Mouse (Mus musculus): Measurements from ENCODE around the gene Gm19402.
"Not testable (repeated sequence)": the region's sequence is repeated elsewhere in the genome, so short reads cannot be mapped to it uniquely, and the experiment has no call there.

Gene Gm19402

GRCm38 (mm10) chr10:77690356-77690807 lies at the start of gene Gm19402:
TSS of gene Gm19402 (minus strand) at chr10:77690757.
- in situ Hi-C loops (cut with MboI; ENCODE audit: unreplicated experiment in 2 of 2): not testable (repeated sequence)

DNA sequence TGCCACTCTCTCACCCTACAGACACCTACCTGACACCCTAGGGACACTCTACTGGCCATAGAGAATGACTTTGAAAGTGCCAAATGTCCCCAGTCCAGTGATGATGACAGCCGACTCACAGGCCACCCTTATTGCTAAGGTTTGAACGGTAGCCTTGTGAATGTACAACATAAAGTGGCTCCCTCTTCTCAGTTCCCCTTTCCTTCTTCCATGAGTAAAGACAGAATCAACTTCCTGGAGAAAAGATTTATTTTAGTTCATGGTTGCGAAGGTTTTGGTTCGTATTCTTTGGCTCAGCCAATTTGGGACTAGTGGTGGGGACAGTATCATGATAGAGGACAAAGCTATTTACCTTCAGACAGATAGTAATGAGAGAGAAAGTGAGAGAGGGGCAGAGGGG lies 48.4 kb upstream of the Gm19402 start:
- in situ Hi-C loops (cut with MboI; ENCODE audit: unreplicated experiment in 2 of 2): no loop called here

DNA sequence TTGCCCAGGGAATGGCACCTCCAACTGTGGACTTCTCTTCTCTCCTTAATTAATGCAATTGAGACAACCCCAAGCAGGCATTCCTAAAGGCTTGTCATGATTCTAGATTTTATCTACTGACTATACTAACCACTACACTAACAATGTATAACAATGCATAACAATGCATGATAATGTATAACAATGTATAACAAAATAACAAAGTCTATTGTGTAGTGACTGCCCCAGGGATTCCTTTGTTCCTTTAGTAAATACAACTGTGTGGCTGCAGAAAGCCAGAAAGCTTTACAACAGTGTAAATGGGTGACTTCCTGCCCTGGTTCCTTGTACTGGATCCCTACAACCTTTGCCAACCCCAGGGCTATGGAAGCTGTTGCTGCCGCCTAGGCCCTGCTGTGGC lies 45.4 kb upstream of the Gm19402 start:
- in situ Hi-C loops (cut with MboI; ENCODE audit: unreplicated experiment in 2 of 2): no loop called here

- in situ Hi-C loops (cut with MboI; ENCODE audit: unreplicated experiment in 2 of 2): no loop called here
Measured at GRCm38 (mm10) chr10:77729241-77729640, 38.7 kb upstream of the Gm19402 start.

DNA sequence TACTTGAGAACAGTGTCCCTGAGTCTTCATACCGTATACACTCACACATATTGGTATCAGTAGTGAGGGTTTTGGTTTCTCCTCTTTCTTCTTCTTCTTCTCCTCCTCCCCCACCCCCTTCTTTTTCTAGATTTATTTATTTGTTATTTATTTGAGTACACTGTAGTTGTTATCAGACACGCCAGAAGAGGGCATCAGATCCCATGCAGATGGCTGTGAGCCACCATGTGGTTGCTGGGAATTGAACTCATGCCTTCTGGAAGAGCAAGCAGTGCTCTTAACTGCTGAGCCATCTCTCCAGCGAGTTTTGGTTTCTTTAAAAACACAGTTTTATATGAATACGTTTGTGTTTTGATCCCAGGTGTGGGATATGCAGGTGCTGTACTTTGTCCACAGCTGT lies 37.7 kb upstream of the Gm19402 start:
- in situ Hi-C loops (cut with MboI; ENCODE audit: unreplicated experiment in 2 of 2): no loop called here

GRCm38 (mm10) chr10:77726186-77726585 lies 35.6 kb upstream of the Gm19402 start, which contains the start of gene Gm10100:
TSS of gene Gm10100 (plus strand) at chr10:77726486.
- in situ Hi-C loops (cut with MboI; ENCODE audit: unreplicated experiment in 2 of 2): no loop called here

DNA sequence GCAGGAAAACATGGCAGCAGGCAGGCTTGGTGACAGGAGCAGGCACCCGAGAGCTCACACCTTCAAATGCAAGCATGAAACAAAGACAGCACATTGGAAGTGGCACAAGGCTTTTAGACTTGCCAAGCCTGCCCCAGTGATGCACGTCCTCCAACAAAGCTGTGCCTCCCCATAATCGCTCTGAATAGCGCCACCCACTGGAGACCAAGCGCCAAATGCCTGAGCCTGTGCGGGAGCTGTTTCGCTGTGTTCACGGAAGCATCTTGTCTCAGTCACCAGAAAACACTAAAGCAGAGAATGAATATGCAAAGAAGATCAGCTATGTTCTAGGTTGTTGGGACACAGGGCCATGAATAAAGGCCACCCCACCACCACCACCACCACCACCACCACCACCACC lies 34.3 kb upstream of the Gm19402 start:
- in situ Hi-C loops (cut with MboI; ENCODE audit: unreplicated experiment in 2 of 2): no loop called here

DNA sequence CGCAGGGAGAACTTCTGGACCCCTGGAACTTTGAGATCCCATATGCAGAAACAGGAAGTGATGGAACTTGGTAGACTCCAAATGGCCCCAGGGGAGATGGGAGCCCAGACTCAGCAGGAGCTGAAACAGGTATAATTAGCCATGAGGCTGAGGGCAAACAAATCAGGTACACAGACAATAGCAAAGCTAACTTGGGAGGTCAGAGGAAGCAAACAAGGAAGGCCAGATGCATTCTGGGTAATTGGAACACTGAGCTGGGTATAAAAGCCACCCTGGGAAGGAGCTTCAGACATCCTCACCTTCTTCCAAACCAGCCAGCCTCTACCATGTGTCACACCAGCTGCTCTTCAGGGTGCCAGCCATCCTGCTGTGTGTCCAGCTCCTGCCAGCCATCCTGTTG lies 29.7 kb upstream of the Gm19402 start, which contains the start of gene Krtap12-1:
TSS of gene Krtap12-1 (plus strand) at position 301 of the 400 bp plus-strand sequence.
- in situ Hi-C loops (cut with MboI; ENCODE audit: unreplicated experiment in 2 of 2): not testable (repeated sequence)

GRCm38 (mm10) chr10:77715507-77715906 lies 24.9 kb upstream of the Gm19402 start, which contains the start of gene Gm10142:
TSS of gene Gm10142 (plus strand) at chr10:77715807.
- in situ Hi-C loops (cut with MboI; ENCODE audit: unreplicated experiment in 2 of 2): no loop called here

- in situ Hi-C loops (cut with MboI; ENCODE audit: unreplicated experiment in 2 of 2): no loop called here
Measured at GRCm38 (mm10) chr10:77713734-77714133, 23.2 kb upstream of the Gm19402 start.

DNA sequence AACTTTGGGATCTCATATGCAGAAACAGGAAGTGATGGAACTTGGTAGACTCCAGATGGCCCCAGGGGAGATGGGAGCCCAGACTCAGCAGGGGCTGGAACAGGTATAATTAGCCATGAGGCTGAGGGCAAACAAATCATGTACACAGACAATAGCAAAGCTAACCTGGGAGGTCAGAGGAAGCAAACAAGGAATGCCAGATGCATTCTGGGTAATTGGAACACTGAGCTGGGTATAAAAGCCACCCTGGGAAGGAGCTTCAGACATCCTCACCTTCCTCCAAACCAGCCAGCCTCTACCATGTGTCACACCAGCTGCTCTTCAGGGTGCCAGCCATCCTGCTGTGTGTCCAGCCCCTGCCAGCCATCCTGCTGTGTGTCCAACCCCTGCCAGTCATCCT lies 20.6 kb upstream of the Gm19402 start, which contains the start of gene Gm10024:
TSS of gene Gm10024 (plus strand) at position 301 of the 400 bp plus-strand sequence.
- in situ Hi-C loops (cut with MboI; ENCODE audit: unreplicated experiment in 2 of 2): not testable (repeated sequence)

DNA sequence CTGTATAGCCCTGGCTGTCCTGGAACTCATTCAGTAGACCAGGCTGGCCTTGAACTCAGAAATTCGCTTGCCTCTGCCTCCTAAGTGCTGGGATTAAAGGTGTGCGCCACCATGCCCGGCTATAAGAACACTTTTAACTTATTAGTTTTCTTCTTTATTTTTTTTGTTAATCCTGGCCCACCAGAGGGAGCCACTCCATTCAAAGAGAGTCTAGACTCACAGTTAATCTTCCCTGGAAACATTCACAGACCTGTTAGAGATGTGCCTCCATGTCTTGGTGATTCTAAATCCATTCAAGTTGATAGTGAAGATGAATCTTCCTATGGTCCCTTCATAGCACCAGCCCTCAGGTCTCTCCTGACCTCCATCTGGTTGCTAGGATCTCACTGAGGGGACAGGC lies 19.3 kb upstream of the Gm19402 start:
- in situ Hi-C loops (cut with MboI; ENCODE audit: unreplicated experiment in 2 of 2): no loop called here

DNA sequence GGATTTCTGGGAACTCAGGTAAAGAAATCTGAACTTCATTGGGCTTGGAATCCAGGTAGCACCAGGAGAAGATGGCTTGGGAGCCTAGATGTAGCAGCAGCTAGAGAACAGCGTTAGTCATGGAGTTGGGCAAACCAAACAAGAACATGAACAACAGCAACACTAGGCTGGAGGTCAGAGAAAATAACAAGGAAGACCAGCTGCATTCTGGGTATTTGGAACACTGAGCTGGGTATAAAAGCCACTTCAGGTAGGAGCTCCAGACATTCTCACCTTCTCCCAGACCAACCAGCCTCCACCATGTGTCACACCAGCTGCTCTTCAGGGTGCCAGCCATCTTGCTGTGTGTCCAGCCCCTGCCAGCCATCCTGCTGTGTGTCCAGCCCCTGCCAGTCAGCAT lies 15.8 kb upstream of the Gm19402 start, which contains the start of gene Gm10272:
TSS of gene Gm10272 (plus strand) at position 301 of the 400 bp plus-strand sequence.
- in situ Hi-C loops (cut with MboI; ENCODE audit: unreplicated experiment in 2 of 2): no loop called here

GRCm38 (mm10) chr10:77697133-77697532 lies 6.6 kb upstream of the Gm19402 start, which contains the start of gene Gm9508:
TSS of gene Gm9508 (minus strand) at chr10:77697233.
- in situ Hi-C loops (cut with MboI; ENCODE audit: unreplicated experiment in 2 of 2): no loop called here

DNA sequence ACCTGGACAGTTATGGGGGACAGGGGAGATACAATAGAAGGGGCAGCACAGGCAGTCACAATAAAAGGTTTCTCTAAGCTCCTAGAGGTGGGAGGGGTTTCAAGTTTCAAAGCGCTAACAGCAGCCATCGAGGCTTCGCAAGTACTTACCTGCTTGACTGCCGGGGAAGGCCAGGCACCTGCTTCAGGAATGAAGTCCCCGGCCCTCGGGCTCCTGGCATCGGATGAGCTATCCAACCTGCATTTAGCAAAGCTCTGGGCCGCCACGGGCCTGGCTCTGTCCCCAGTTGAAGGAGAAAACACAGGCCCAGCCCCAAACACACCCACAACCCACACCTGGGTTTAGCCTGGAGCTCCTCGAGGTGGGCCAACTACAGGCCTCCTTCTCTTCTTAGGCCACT lies 3.5 kb downstream of the Gm19402 start:
- in situ Hi-C loops (cut with MboI; ENCODE audit: unreplicated experiment in 2 of 2): loop anchor here in 1 of 2 experiments (5.0 kb wide), 1 partner anchor 55 kb away; no protein-coding TSS in a partner anchor

DNA sequence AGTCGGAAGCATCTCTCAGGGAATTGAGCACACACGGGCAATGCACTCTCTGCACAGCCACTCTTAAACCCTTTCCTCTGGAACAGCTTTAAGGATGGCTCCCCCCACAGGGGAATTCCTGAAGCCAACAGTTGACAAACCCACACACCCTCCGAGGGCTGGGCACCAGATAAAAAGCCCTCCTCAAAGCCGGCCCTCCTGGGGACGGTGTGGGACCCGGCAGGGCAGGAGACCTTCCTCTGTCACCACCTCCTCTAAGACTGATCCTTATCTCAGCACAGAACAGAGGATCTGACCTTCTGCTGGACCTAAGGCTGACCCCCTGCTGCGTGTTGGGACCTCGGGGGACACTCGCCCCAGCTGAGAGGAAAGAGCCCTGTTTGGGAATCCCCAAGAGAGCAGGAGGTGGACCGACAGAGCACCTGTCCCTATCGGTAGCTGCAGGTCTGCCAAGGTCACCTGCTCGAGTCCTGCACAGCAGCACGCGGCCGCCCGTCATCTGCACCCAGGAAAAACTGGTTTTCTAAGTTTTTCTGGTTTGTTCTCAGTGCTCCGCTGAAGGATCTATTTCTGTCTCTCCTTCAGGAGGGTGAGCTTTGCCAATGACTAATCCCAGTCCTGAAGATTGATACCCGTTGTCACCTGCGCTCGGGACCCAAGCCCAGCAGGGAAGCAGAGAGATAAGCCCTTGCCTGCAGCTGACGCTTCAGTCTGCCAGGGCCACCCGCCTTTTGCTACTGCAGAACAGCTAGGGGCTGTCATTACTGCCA lies 4.5 kb downstream of the Gm19402 start, which contains the start of gene Tspear:
TSS of gene Tspear (plus strand) at position 675 of the 770 bp plus-strand sequence.
- in situ Hi-C loops (cut with MboI; ENCODE audit: unreplicated experiment in 2 of 2): loop anchor here in 1 of 2 experiments (5.0 kb wide), 1 partner anchor 54 kb away; no protein-coding TSS in a partner anchor

GRCm38 (mm10) chr10:77684181-77684580 lies 6.4 kb downstream of the Gm19402 start:
- in situ Hi-C loops (cut with MboI; ENCODE audit: unreplicated experiment in 2 of 2): no loop called here

GRCm38 (mm10) chr10:77682994-77683393 lies 7.6 kb downstream of the Gm19402 start:
- in situ Hi-C loops (cut with MboI; ENCODE audit: unreplicated experiment in 2 of 2): no loop called here

- in situ Hi-C loops (cut with MboI; ENCODE audit: unreplicated experiment in 2 of 2): loop anchor here in 1 of 2 experiments (5.0 kb wide), 1 partner anchor 35 kb away; no protein-coding TSS in a partner anchor
Measured at GRCm38 (mm10) chr10:77677562-77677961, 13.0 kb downstream of the Gm19402 start.

- in situ Hi-C loops (cut with MboI; ENCODE audit: unreplicated experiment in 2 of 2): no loop called here
Measured at GRCm38 (mm10) chr10:77673765-77674164, 16.8 kb downstream of the Gm19402 start.

- in situ Hi-C loops (cut with MboI; ENCODE audit: unreplicated experiment in 2 of 2): no loop called here
Measured at GRCm38 (mm10) chr10:77671519-77671918, 19.0 kb downstream of the Gm19402 start.

GRCm38 (mm10) chr10:77670710-77671109 lies 19.8 kb downstream of the Gm19402 start:
- in situ Hi-C loops (cut with MboI; ENCODE audit: unreplicated experiment in 2 of 2): no loop called here
